Mouse (Mus musculus) midbrain, embryonic 15.5 days (tissue): Measurements from ENCODE around the gene Mrpl45. TPM values are rescaled to one million over a fixed set of nuclear protein-coding genes. Genes with fewer than 3 reads are reported as not detected.

Source experiments
- polyA plus RNA-seq: library from polyadenylated mRNA; unstranded; fragments of >200 nt; fragmentation: Nextera tagmentation; extraction: Ambion mirVana; gene quantifications from 2 replicates; pipeline ENCODE4 v1.2.1, GENCODE M21; 2015

Mrpl45 gene
- polyA plus RNA-seq, 1 experiment from 2014 or later = 38.1 TPM

Other genes with a start within 250 kb of the Mrpl45 start
- 0.13 and 0.19 TPM in 2 replicates for gene Tbx21, start 200.4 kb upstream of the Mrpl45 start, polyA plus RNA-seq
- gene Tbkbp1, start 164.2 kb upstream of the Mrpl45 start, polyA plus RNA-seq = 11.7 and 12.1 TPM in 2 replicates
- gene Kpnb1, start 127.8 kb upstream of the Mrpl45 start, polyA plus RNA-seq = 33.8 and 34.6 TPM in 2 replicates
- 144 and 161 TPM in 2 replicates for gene Npepps, start 35.1 kb upstream of the Mrpl45 start, polyA plus RNA-seq
- 0.70 and 0.98 TPM in 2 replicates for gene Gpr179, start 36.4 kb downstream of the Mrpl45 start, polyA plus RNA-seq
- 10.6 and 10.8 TPM in 2 replicates for gene Socs7, start 46.8 kb downstream of the Mrpl45 start, polyA plus RNA-seq
- 10.9 and 11.0 TPM in 2 replicates for gene Arhgap23, start 99.8 kb downstream of the Mrpl45 start, polyA plus RNA-seq
- 1.3 and 1.6 TPM in 2 replicates for gene 4933428G20Rik, start 184.6 kb downstream of the Mrpl45 start, polyA plus RNA-seq